Mouse (Mus musculus) left cerebral cortex, adult 11 months (tissue): ENCODE results near the gene Psmb7.

Source experiments
- DNase-seq: peaks from one replicate; pipeline ENCODE4 v3.0.0; 2022; ENCODE audit warnings: low spot score

The Psmb7 gene

GRCm38 (mm10) chr2:38643625-38644427, at the start of gene Psmb7:
Gene Psmb7 (minus strand): TSS chr2:38644087.
- peak; percentile 81 for DNase-seq

DNA sequence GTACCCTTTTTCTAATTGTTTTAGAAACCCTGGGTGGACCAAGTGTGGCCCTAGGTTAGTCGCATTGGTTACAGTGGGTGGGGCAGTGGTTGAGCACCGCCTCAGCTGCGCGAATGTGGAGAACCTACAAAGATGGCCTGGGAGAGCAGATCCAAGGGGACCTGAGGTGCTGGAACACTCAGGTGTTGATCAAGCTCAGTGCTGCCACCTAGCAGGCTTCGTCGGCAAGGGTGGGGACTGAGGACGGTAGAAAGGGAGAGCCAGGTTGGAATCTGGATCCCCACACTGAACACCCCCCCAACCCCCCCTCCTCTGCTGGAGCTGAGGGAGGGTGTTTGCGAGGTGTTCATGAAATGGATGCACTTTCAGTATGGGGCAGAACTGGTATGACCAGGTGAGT, 47.7 kb upstream of the Psmb7 start:
- no peak for DNase-seq

DNA sequence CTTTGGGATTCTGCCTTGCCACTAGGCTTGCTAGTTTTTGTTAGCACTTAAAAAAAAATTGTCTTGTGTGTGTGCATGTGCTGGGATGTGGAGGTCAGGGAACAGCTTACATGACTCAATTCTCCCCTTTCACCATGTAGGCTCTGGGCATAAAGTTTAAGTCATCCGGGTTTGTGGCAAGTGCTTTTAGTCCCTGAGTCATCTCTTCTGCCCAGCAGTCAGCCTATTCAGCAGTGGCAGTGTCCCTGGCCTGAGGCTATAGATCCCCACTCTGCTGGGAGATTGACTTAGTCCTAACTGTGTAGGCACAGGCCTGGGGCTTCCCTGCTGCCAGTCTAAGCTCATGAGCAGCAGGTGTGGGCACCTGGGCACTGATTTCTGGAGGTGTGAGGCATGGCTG, 46.0 kb upstream of the Psmb7 start:
- DNase-seq, result no peak

DNA sequence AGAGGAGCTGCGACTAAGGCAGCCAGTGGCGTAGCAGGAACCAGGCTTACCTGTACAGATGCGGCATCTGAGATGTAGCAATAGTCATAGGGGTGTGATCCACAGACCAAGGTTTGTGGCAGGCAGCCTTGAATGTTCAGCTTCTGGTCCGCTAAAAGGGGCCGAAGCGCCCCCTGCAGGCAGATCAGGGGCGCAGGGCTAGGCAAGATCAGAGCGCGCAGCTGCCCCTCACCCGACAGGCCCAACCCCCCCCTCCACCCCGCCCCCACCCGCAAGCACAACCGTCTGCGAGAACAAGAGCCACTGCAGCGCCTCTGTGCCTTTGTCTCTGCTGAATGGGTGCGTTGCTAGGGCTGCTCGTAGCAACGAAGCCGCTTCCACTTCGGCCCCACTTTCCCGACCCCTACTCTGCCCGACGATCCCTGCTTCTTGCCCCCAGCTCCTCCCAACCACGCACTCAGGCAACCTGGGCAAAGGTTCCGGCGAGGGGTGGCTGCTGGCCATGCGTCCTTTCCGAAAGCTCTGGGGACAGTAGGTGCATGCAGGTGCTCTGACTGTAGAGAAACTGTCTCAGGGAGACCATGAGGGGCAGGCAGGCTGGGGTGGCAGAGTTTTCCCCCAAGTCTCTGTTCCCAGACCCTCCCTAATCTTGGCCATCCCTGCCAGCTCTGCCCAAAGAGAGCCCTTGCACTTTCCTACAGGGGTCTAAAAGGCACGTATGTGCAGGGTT, 45.1 kb upstream of the Psmb7 start:
- DNase-seq, result no peak

GRCm38 (mm10) chr2:38685746-38686145, 41.9 kb upstream of the Psmb7 start:
- no peak for DNase-seq

DNA sequence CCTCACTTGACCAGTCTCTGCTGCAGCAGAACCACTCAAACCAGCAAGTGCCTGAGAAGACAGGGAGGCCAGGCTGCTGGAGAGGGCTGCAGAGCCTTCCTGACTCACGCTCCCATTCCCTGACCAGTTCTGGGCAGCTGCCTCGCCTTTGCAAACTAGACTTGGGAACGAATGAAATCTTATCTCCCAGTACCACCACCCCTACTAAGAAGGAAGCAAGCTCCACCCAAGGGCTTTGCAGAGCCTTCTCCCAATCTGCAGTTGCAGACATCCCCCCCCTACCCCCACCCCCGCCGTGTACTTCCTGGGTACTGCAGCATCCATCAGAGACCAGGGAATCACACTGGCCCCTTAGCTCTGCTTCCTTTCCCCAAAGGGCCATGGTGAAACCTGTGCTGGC, 39.2 kb upstream of the Psmb7 start:
- DNase-seq, result no peak

GRCm38 (mm10) chr2:38682209-38682608, 38.3 kb upstream of the Psmb7 start:
- no peak for DNase-seq

DNA sequence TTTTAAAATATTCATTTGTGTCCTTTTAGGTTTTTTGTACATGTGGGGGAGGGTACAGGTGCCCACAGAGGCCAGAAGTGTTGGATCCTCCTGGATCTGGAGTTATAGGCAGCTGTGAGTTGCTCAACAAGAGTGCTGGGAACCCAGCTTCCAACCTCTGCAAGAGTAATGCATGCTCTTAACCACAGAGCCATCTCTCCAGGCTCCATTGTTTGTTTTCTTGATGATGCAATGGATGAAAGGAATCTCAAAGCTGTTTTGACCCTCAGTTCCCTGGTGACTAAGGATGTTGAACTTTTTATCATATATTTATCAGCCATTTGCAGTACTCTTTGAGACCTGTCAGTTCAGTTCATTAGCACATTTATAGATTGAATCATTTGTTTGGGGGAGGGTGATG, 35.1 kb upstream of the Psmb7 start:
- no peak for DNase-seq

- no peak for DNase-seq
Observed at GRCm38 (mm10) chr2:38675366-38675969, 31.6 kb upstream of the Psmb7 start.

DNA sequence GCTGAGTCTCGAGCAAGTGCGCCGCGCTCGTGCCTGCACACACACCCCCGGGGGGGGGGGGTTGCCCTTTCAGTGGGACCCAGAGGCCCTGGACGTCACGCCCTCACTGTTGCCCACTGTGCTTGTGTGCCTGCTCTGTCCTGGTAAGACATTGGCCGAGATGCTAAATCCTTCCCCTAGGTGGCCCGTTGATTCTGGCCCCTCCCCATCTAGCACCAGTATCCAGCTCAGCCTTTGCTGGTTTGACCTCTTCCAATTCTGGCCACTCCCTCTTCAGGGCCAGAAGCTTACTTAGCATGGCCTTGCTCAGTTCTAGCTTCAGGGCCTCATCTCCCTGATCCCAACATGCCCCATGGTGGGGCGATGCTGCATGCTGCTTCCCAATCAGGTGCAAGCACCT, 28.6 kb upstream of the Psmb7 start:
- DNase-seq, result no peak

DNA sequence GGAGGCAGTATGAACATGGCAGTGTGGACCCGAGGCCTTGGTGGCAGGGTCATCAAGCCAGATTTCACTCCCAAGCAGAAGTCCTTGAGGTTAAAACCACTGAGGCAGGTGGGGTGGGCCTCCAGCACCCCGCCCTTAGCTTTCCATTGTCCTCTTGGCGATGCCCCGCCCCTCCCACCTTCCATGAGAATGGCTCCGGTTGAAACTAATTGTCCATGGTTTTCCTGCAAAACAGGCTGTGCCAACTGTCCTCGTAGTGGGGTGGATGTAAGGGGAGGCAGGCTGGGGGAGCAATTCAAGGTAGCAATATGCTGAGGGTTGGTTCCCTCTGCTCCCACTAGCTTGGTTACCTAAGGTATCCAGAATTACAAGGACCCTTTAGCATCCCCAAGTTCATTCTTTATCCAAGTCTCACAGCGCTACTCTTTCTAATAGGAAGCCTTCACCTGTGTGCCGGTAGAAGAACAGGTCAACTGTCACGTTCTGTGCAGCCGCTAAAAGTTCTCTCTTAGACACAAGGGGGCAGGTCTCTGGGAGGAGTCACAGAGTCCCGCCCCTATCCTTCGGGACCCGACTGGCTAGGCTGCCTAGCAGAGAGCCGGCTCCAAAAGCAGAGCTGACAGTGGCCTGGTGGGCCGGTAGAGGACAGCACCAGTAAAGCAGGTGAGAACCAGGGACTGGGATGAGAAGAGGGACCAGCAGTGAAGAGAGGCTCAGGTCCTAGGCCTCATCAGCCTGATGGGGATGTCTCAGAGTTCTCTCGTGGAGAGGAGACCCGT, 25.1 kb upstream of the Psmb7 start:
- no peak for DNase-seq

GRCm38 (mm10) chr2:38661398-38661797, 17.5 kb upstream of the Psmb7 start:
- no peak for DNase-seq

DNA sequence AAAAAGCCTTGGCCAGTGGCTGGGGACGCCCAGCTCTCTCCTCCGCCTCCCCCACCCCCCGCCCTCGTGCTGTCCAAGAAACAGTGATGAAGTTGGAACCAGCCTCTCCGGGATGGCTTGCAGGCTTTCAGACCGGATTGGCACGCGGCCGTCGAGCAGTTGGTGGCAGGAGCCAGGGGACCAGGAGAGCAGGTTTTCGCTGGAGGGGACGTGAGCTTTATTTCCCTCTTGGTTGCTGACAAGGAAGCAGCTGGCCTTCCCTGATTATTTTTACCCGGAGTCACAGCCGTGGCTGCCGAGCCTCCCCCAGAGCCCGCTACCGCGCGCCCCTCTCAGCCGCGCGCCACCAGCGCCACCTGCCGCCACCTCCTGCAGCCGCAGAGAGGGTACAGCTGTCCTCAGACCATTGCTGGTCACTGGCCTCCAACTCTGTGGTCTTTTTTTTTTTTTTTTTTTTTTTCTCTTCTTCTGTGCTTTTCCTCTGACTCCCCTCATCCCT, 14.5 kb upstream of the Psmb7 start:
- DNase-seq, result no peak

DNA sequence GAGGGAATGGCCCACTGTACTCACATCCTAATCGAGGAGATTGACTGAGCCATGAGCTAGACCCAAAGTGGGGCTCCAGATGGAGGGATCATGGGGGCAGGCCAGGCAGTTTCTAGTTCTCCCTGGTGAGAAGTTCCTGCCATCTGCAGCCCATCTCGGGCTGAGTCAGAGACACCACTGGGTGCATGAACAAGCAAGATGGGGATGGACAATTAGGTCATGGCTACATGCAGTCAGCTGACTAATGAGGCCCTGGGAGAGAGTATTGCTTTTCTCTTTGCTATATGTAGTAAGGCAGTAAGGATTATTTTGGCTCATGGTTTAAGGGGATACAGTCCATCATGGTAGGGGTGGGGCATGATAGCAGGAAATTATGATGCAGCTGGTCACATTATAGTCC, 9.8 kb upstream of the Psmb7 start:
- no peak for DNase-seq

DNA sequence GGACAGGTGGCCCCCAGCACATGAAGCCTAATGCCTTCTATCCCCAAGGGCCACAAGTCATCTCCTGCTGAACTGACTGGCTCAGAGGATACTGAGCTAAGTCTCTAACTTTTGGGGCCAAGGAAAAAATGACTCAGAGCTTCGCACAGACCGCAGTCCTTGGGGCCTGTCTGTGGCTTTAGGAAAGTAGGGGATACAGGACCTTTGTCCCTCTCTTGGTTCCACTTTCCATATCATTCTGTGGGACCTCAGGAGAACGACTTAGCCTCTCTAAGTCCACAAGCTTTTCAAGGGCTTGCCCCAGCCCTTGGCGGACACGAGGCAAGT, 9.4 kb upstream of the Psmb7 start:
- no peak for DNase-seq

- DNase-seq, result no peak
Observed at GRCm38 (mm10) chr2:38652565-38653292, 8.8 kb upstream of the Psmb7 start.

- DNase-seq, result no peak
Observed at GRCm38 (mm10) chr2:38652098-38652497, 8.2 kb upstream of the Psmb7 start.

DNA sequence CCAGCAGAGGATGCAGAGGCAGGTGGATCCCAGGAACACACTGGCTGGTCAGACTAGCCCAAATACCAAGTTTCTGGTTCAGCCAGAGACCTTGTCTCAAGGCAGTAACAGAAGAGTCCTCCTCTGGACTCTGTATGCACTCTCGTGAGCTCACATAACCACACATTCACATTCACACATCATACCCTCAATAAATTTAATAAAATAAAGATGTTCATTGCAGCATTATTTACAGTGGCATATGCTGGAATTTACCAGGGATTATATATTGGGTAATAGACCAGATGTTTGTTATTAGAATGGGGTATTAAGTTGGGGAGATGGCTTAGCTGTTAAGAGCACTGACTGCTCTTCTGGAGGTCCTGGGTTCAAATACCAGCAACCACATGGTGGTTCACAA, 6.5 kb upstream of the Psmb7 start:
- no peak for DNase-seq

DNA sequence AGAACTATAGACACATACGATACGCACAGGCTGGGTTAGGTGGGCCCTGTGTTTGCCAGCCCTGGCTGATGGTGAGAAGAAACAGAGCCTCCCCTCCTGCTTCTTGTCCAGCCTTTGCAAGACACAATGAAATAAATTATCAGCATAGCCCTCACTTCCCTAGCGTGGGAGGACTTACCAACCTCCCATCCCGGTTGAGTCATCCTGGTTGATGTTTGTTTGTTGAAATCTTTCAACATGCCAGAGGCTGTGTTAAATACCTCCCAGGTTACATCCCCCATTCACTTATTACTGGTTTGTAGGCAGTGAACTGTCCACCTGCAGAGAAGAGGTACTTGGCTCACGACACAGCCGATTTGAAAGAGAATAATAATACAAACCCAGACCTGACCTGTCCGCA, 3.8 kb upstream of the Psmb7 start:
- no peak for DNase-seq

DNA sequence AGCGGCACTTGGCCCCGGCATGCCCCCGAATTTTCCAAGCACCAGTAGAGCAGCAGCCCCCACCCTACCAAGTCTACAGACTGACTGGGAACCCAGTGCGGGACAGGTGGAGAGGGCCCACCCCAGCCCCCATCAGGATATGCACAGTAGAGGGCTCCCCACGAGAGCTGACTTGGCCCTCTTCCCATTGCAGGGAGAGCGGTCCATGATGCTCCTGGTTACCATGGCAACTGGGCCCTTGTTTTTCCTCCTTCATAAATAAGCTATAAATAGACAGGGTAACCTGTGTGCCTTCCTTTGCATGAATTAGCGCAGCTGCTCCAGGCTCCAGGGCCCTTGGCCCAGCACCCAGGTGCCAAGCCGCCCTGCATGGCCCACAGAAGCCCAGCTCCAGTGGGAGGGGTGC, 3.3 kb upstream of the Psmb7 start:
- DNase-seq, result no peak

- DNase-seq, result peak; percentile 64
Observed at GRCm38 (mm10) chr2:38645936-38646335, 2.0 kb upstream of the Psmb7 start.

DNA sequence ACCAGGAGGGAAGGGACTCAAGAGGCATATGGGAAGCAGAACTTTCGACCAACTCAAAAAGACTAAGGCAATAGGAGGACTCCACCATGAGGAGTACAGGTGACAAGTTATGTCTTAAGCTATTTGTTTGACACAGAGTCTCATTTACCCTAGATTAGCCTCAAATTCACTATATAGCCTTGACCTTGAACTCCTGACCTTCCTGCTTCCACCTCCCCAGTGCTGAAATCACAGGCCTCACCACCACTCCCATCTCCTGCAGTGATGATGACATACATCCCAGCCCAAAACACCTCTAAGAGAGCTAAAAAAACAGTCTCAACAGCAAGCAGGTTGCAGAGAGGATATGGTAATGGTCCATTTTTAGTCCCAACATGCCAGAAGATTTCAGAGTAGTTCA, 2.1 kb downstream of the Psmb7 start:
- no peak for DNase-seq
